Mouse (Mus musculus): ENCODE results near the gene Slit3. TPM values are rescaled to one million over a fixed set of nuclear protein-coding genes. Genes with fewer than 3 reads are reported as not detected.

The Slit3 gene
- polyA plus RNA-seq, 1 experiment from 2014 or later = 28.0 TPM

- WGBS = 56% methylated on average over 4 of the region's 4 CpGs
- 0 out of 2 replicates have a peak, but pooled peaks have one; percentile 48 for ATAC-seq (ENCODE audit: insufficient number of reproducible peaks, insufficient read depth, low FRiP score, low TSS enrichment, low read depth)
- no peak overlapping the region for H3K4me3 ChIP-seq
Observed at GRCm38 (mm10) chr11:35523773-35524172, 402.7 kb downstream of the Slit3 start.

GRCm38 (mm10) chr11:35526219-35526762, 405.3 kb downstream of the Slit3 start:
- ATAC-seq (ENCODE audit: insufficient number of reproducible peaks, insufficient read depth, low FRiP score, low TSS enrichment, low read depth) = no peak
- H3K4me1 ChIP-seq = peaks cover 30% of the 10 kb centered on the region
- WGBS = 86% methylated on average over 9 of the region's 9 CpGs

More at GRCm38 (mm10) chr11:35523773-35524172, 402.7 kb downstream of the Slit3 start:
- Histone ChIP-seq H3K27me3 (no peaks in the 10 kb centered on the region), H3K4me1 (peaks cover 22% of the 10 kb centered on the region), H3K9me3 (no peaks in the 10 kb centered on the region), H3K4me2 (no peak overlapping the region), H3K36me3 (no peaks in the 10 kb centered on the region), H3K27ac (no peak overlapping the region), H3K9ac (no peak overlapping the region)

GRCm38 (mm10) chr11:35527816-35528462, 406.9 kb downstream of the Slit3 start:
- Histone ChIP-seq H3K4me1 (peaks cover 20% of the 10 kb centered on the region), H3K4me3 (no peak overlapping the region), H3K9me3 (no peaks in the 10 kb centered on the region), H3K27ac (peak overlapping the region; percentile 57; the same call in 1 of the 2 replicates), H3K36me3 (no peaks in the 10 kb centered on the region), H3K27me3 (no peaks in the 10 kb centered on the region), H3K9ac (peak overlapping the region; percentile 32; the same call in 1 of the 2 replicates), H3K4me2 (no peak overlapping the region)
- WGBS = 41% methylated on average over 7 of the region's 7 CpGs
- ATAC-seq (ENCODE audit: insufficient number of reproducible peaks, insufficient read depth, low FRiP score, low TSS enrichment, low read depth) = no peak

More at GRCm38 (mm10) chr11:35526219-35526762, 405.3 kb downstream of the Slit3 start:
- Histone ChIP-seq H3K9me3 (no peaks in the 10 kb centered on the region), H3K27me3 (no peaks in the 10 kb centered on the region), H3K36me3 (no peaks in the 10 kb centered on the region), H3K9ac (no peak overlapping the region), H3K4me3 (no peak overlapping the region), H3K4me2 (no peak overlapping the region), H3K27ac (no peak overlapping the region)

GRCm38 (mm10) chr11:35535027-35535426, 414.0 kb downstream of the Slit3 start:
- no peak for ATAC-seq (ENCODE audit: insufficient number of reproducible peaks, insufficient read depth, low FRiP score, low TSS enrichment, low read depth)
- no peak overlapping the region for H3K27ac ChIP-seq
- no peak overlapping the region for H3K4me3 ChIP-seq
- H3K9ac ChIP-seq = no peak overlapping the region
- no peaks in the 10 kb centered on the region for H3K36me3 ChIP-seq
- H3K9me3 ChIP-seq = no peaks in the 10 kb centered on the region
- no peaks in the 10 kb centered on the region for H3K27me3 ChIP-seq
- no peak overlapping the region for H3K4me2 ChIP-seq
- H3K4me1 ChIP-seq = peaks cover 25% of the 10 kb centered on the region
- 70% methylated on average over 6 of the region's 6 CpGs for WGBS

- no peak overlapping the region for H3K9ac ChIP-seq
- H3K9me3 ChIP-seq = no peaks in the 10 kb centered on the region
- H3K4me2 ChIP-seq = no peak overlapping the region
- H3K4me1 ChIP-seq = peaks cover 24% of the 10 kb centered on the region
- H3K27ac ChIP-seq = no peak overlapping the region
- 44% methylated on average over 18 of the region's 18 CpGs for WGBS
- no peak for ATAC-seq (ENCODE audit: insufficient number of reproducible peaks, insufficient read depth, low FRiP score, low TSS enrichment, low read depth)
- no peaks in the 10 kb centered on the region for H3K27me3 ChIP-seq
- H3K36me3 ChIP-seq = no peaks in the 10 kb centered on the region
- no peak overlapping the region for H3K4me3 ChIP-seq
Observed at GRCm38 (mm10) chr11:35537128-35538088, 416.4 kb downstream of the Slit3 start.

DNA sequence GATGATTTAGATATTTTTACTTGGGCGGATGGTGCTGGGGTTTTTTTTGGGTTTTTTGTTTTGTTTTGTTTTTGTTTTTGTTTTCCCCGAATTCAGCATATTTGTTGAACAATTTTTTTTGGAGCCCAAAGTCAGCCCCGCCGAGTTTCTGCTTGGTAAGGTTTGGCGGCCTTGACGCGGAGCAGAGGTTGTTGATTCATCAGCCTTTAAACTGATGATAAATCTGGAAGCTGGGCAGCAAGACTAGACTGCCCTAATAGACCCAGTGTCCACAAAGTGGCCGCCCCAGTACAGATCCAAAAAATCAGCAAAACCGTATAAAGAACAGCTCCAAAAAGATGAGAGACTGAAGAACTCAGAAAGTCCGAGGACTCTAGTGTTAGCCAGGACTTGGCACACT, 421.7 kb downstream of the Slit3 start:
- ATAC-seq (ENCODE audit: insufficient number of reproducible peaks, insufficient read depth, low FRiP score, low TSS enrichment, low read depth) = no peak
- H3K36me3 ChIP-seq = no peaks in the 10 kb centered on the region
- peaks cover 23% of the 10 kb centered on the region for H3K27me3 ChIP-seq
- no peak overlapping the region for H3K27ac ChIP-seq
- no peaks in the 10 kb centered on the region for H3K9me3 ChIP-seq
- no peak overlapping the region for H3K4me3 ChIP-seq
- 91% methylated on average over 10 of the region's 10 CpGs for WGBS
- H3K4me1 ChIP-seq = peaks cover 18% of the 10 kb centered on the region
- no peak overlapping the region for H3K9ac ChIP-seq
- H3K4me2 ChIP-seq = no peak overlapping the region

GRCm38 (mm10) chr11:35544112-35545064, 423.4 kb downstream of the Slit3 start:
- no peak overlapping the region for H3K4me3 ChIP-seq
- 39% methylated on average over 31 of the region's 31 CpGs for WGBS
- H3K27ac ChIP-seq = no peak overlapping the region
- ATAC-seq (ENCODE audit: insufficient number of reproducible peaks, insufficient read depth, low FRiP score, low TSS enrichment, low read depth) = no peak
- peak overlapping the region; percentile 9; the same call in 1 of the 2 replicates for H3K4me2 ChIP-seq
- H3K4me1 ChIP-seq = peaks cover 15% of the 10 kb centered on the region
- H3K27me3 ChIP-seq = peaks cover 23% of the 10 kb centered on the region
- no peak overlapping the region for H3K9ac ChIP-seq
- no peaks in the 10 kb centered on the region for H3K36me3 ChIP-seq
- H3K9me3 ChIP-seq = no peaks in the 10 kb centered on the region

DNA sequence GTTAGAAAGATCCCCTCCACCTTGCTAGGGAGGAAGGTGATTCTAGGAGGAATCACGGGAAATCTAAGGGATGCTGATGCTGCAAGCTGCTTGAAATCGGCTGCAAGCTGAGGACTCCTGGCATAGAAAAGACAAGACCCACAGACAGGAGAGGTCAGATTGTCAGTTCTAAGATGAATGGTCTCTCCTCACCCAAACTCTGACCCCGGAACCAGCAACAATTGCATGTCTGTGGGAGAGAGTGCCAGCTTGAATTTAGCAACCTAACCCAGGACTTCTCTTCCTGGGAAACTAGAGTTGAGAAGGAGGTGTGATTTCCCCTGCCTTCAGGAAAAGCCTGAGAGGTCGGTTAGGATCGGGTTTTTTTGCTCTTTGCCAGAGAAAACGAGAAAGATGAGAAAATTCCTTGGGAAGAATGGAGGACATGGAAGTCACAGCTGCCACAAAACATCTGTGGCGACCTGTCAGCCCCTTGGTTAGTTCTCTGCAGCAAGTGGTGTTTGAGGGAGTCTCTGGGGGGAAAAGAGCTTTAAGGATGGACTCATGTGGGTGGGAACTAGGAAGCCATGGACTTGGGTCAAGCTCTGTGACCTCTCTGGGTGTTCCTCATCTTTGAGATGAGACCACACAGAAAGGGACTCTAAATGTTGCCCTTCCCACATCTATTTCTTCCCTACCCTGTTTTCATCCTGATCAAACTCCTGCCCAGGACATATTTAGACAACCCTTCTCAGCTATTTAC, 425.2 kb downstream of the Slit3 start:
- WGBS = 48% methylated on average over 7 of the region's 7 CpGs
- no peak for ATAC-seq (ENCODE audit: insufficient number of reproducible peaks, insufficient read depth, low FRiP score, low TSS enrichment, low read depth)
- Histone ChIP-seq H3K27me3 (peaks cover 23% of the 10 kb centered on the region), H3K9me3 (no peaks in the 10 kb centered on the region), H3K4me2 (no peak overlapping the region), H3K4me3 (no peak overlapping the region), H3K36me3 (no peaks in the 10 kb centered on the region), H3K27ac (no peak overlapping the region), H3K9ac (no peak overlapping the region), H3K4me1 (peaks cover 7% of the 10 kb centered on the region; the same call in 1 of the 2 replicates)

GRCm38 (mm10) chr11:35550036-35550435, 429.0 kb downstream of the Slit3 start:
- Histone ChIP-seq H3K27ac (no peak overlapping the region), H3K4me1 (0 out of 2 replicates have a peak, but pooled peaks cover 2% of the 10 kb centered on the region), H3K27me3 (peaks cover 7% of the 10 kb centered on the region), H3K9me3 (no peaks in the 10 kb centered on the region), H3K36me3 (no peaks in the 10 kb centered on the region), H3K9ac (no peak overlapping the region), H3K4me2 (no peak overlapping the region), H3K4me3 (no peak overlapping the region)
- no peak for ATAC-seq (ENCODE audit: insufficient number of reproducible peaks, insufficient read depth, low FRiP score, low TSS enrichment, low read depth)
- WGBS = 85% methylated on average over 9 of the region's 9 CpGs

- Histone ChIP-seq H3K4me1 (0 out of 2 replicates have a peak, but pooled peaks cover 2% of the 10 kb centered on the region), H3K9me3 (no peaks in the 10 kb centered on the region), H3K4me3 (no peak overlapping the region), H3K27me3 (no peaks in the 10 kb centered on the region), H3K36me3 (no peaks in the 10 kb centered on the region), H3K4me2 (no peak overlapping the region), H3K27ac (no peak overlapping the region), H3K9ac (no peak overlapping the region)
- WGBS = 62% methylated on average over 11 of the region's 11 CpGs
- ATAC-seq (ENCODE audit: insufficient number of reproducible peaks, insufficient read depth, low FRiP score, low TSS enrichment, low read depth) = no peak
Observed at GRCm38 (mm10) chr11:35556192-35556591, 435.2 kb downstream of the Slit3 start.

Data from embryonic facial prominence, embryonic 13.5 days (tissue).